Mouse (Mus musculus): ENCODE measurements around the gene Speer4d.
"Not testable (repeated sequence)": the region's sequence is repeated elsewhere in the genome, so short reads cannot be mapped to it uniquely, and the experiment has no call there.

Speer4d gene

GRCm38 (mm10) chr5:15618764-15619163 lies at the start of gene Speer4d:
Speer4d (plus strand) TSS chr5:15619064.
- DNase-seq (ENCODE audit: low spot score): not testable (repeated sequence)

GRCm38 (mm10) chr5:15573735-15574134 lies 45.1 kb upstream of the Speer4d start:
- not testable (repeated sequence) for DNase-seq (ENCODE audit: low spot score)

GRCm38 (mm10) chr5:15577033-15577432 lies 41.8 kb upstream of the Speer4d start, which contains the start of gene Gm21083:
Gm21083 (plus strand) TSS chr5:15577333.
- DNase-seq (ENCODE audit: low spot score): not testable (repeated sequence)

GRCm38 (mm10) chr5:15586351-15586750 lies 32.5 kb upstream of the Speer4d start:
- not testable (repeated sequence) for DNase-seq (ENCODE audit: low spot score)

- DNase-seq (ENCODE audit: low spot score): not testable (repeated sequence)
Measured at GRCm38 (mm10) chr5:15588291-15588690, 30.6 kb upstream of the Speer4d start.

GRCm38 (mm10) chr5:15590635-15591034 lies 28.2 kb upstream of the Speer4d start:
- not testable (repeated sequence) for DNase-seq (ENCODE audit: low spot score)

- not testable (repeated sequence) for DNase-seq (ENCODE audit: low spot score)
Measured at GRCm38 (mm10) chr5:15591577-15591976, 27.3 kb upstream of the Speer4d start.

- not testable (repeated sequence) for DNase-seq (ENCODE audit: low spot score)
Measured at GRCm38 (mm10) chr5:15598831-15599230, 20.0 kb upstream of the Speer4d start.

- not testable (repeated sequence) for DNase-seq (ENCODE audit: low spot score)
Measured at GRCm38 (mm10) chr5:15600342-15600741, 18.5 kb upstream of the Speer4d start.

- not testable (repeated sequence) for DNase-seq (ENCODE audit: low spot score)
Measured at GRCm38 (mm10) chr5:15601481-15601880, 17.4 kb upstream of the Speer4d start.

- DNase-seq (ENCODE audit: low spot score): not testable (repeated sequence)
Measured at GRCm38 (mm10) chr5:15601960-15602359, 16.9 kb upstream of the Speer4d start.

- not testable (repeated sequence) for DNase-seq (ENCODE audit: low spot score)
Measured at GRCm38 (mm10) chr5:15602424-15602947, 16.4 kb upstream of the Speer4d start.

GRCm38 (mm10) chr5:15603008-15603407 lies 15.9 kb upstream of the Speer4d start:
- not testable (repeated sequence) for DNase-seq (ENCODE audit: low spot score)

GRCm38 (mm10) chr5:15603585-15603984 lies 15.3 kb upstream of the Speer4d start:
- not testable (repeated sequence) for DNase-seq (ENCODE audit: low spot score)

GRCm38 (mm10) chr5:15606677-15607076 lies 12.2 kb upstream of the Speer4d start:
- DNase-seq (ENCODE audit: low spot score): not testable (repeated sequence)

- DNase-seq (ENCODE audit: low spot score): not testable (repeated sequence)
Measured at GRCm38 (mm10) chr5:15610695-15611094, 8.2 kb upstream of the Speer4d start.

- not testable (repeated sequence) for DNase-seq (ENCODE audit: low spot score)
Measured at GRCm38 (mm10) chr5:15616195-15616594, 2.7 kb upstream of the Speer4d start.

GRCm38 (mm10) chr5:15628136-15628535 lies 9.3 kb downstream of the Speer4d start:
- DNase-seq (ENCODE audit: low spot score): not testable (repeated sequence)

GRCm38 (mm10) chr5:15630068-15630467 lies 11.2 kb downstream of the Speer4d start:
- not testable (repeated sequence) for DNase-seq (ENCODE audit: low spot score)

GRCm38 (mm10) chr5:15637637-15638036 lies 18.8 kb downstream of the Speer4d start:
- DNase-seq (ENCODE audit: low spot score): not testable (repeated sequence)

- DNase-seq (ENCODE audit: low spot score): not testable (repeated sequence)
Measured at GRCm38 (mm10) chr5:15645707-15646106, 26.8 kb downstream of the Speer4d start.

- not testable (repeated sequence) for DNase-seq (ENCODE audit: low spot score)
Measured at GRCm38 (mm10) chr5:15652334-15652733, 33.5 kb downstream of the Speer4d start.

- not testable (repeated sequence) for DNase-seq (ENCODE audit: low spot score)
Measured at GRCm38 (mm10) chr5:15656959-15657358, 38.1 kb downstream of the Speer4d start, which contains the start of gene 4930572O03Rik. 4930572O03Rik (minus strand) TSS chr5:15657059.

- not testable (repeated sequence) for DNase-seq (ENCODE audit: low spot score)
Measured at GRCm38 (mm10) chr5:15663847-15664246, 45.0 kb downstream of the Speer4d start.
